Mouse (Mus musculus) heart, postnatal 14 days (tissue): ENCODE results near the gene Hoxa1. TPM values are rescaled to one million over a fixed set of nuclear protein-coding genes. Genes with fewer than 3 reads are reported as not detected.

Experiments used
- DNase-seq, 2 experiments: peaks; one replicate each; pipeline ENCODE4 v3.0.0; 2021 to 2022
- intact Hi-C: fragments of 180-260 bp; cut with DNase I; formaldehyde crosslinking; loops from one replicate; pipeline ENCODE4 v1.15.1; 2025
- total RNA-seq, 2 experiments: library from RNA; stranded (reverse); gene quantifications; 2 replicates each; pipeline ENCODE4 v1.2.3; 2021

The Hoxa1 gene
- total RNA-seq, 2 experiments from 2014 or later, result 0.15 to 0.22 TPM

- no peak for DNase-seq
- intact Hi-C loops, result no loop called here
Measured at GRCm38 (mm10) chr6:52174968-52175751, 17.0 kb upstream of the Hoxa1 start.

- intact Hi-C loops, result no loop called here
Measured at GRCm38 (mm10) chr6:52173648-52174047, 15.5 kb upstream of the Hoxa1 start.

GRCm38 (mm10) chr6:52172501-52172900 lies 14.4 kb upstream of the Hoxa1 start:
- intact Hi-C loops, result no loop called here
- peak in 1 of 2 experiments; percentile 71 for DNase-seq

More at GRCm38 (mm10) chr6:52173648-52174047, 15.5 kb upstream of the Hoxa1 start:
- DNase-seq, result no peak

GRCm38 (mm10) chr6:52171938-52172337 lies 13.8 kb upstream of the Hoxa1 start:
- no peak for DNase-seq
- intact Hi-C loops, result no loop called here

- intact Hi-C loops, result no loop called here
Measured at GRCm38 (mm10) chr6:52171331-52171730, 13.2 kb upstream of the Hoxa1 start.

GRCm38 (mm10) chr6:52170898-52171223 lies 12.7 kb upstream of the Hoxa1 start:
- no peak for DNase-seq
- intact Hi-C loops, result no loop called here

More at GRCm38 (mm10) chr6:52171331-52171730, 13.2 kb upstream of the Hoxa1 start:
- DNase-seq, result no peak

GRCm38 (mm10) chr6:52170166-52170897 lies 12.2 kb upstream of the Hoxa1 start:
- DNase-seq, result no peak
- intact Hi-C loops, result no loop called here

GRCm38 (mm10) chr6:52169499-52170165 lies 11.5 kb upstream of the Hoxa1 start:
- intact Hi-C loops, result loop anchor here (5.0 kb wide), 1 partner anchor 987 kb away; no protein-coding TSS in a partner anchor
- no peak for DNase-seq

- intact Hi-C loops, result loop anchor here (5.0 kb wide), 1 partner anchor 986 kb away; no protein-coding TSS in a partner anchor
- no peak for DNase-seq
Measured at GRCm38 (mm10) chr6:52168191-52169055, 10.3 kb upstream of the Hoxa1 start.

GRCm38 (mm10) chr6:52167736-52168161 lies 9.6 kb upstream of the Hoxa1 start:
- intact Hi-C loops, result loop anchor here (5.0 kb wide), 1 partner anchor 985 kb away; no protein-coding TSS in a partner anchor
- no peak for DNase-seq

- intact Hi-C loops, result loop anchor here (5.0 kb wide), 1 partner anchor 985 kb away; no protein-coding TSS in a partner anchor
- no peak for DNase-seq
Measured at GRCm38 (mm10) chr6:52167176-52167575, 9.1 kb upstream of the Hoxa1 start.

GRCm38 (mm10) chr6:52166431-52167077 lies 8.4 kb upstream of the Hoxa1 start:
- intact Hi-C loops, result loop anchor here (5.0 kb wide), 1 partner anchor 984 kb away; no protein-coding TSS in a partner anchor
- DNase-seq, result no peak

GRCm38 (mm10) chr6:52165441-52166370 lies 7.6 kb upstream of the Hoxa1 start:
- intact Hi-C loops, result loop anchor here (5.0 kb wide), 1 partner anchor 983 kb away; no protein-coding TSS in a partner anchor
- DNase-seq, result no peak

GRCm38 (mm10) chr6:52164626-52165440 lies 6.7 kb upstream of the Hoxa1 start, which contains the start of gene Hoxa2:
TSS of gene Hoxa2 (minus strand) at chr6:52164831.
- no peak for DNase-seq
- intact Hi-C loops, result loop anchor here (5.0 kb wide), 2 partner anchors 158 to 983 kb away; no protein-coding TSS in a partner anchor

GRCm38 (mm10) chr6:52164051-52164625 lies 6.0 kb upstream of the Hoxa1 start:
- intact Hi-C loops, result loop anchor here (5.0 kb wide), 1 partner anchor 157 kb away; no protein-coding TSS in a partner anchor

GRCm38 (mm10) chr6:52163366-52164031 lies 5.4 kb upstream of the Hoxa1 start:
- no peak for DNase-seq
- intact Hi-C loops, result loop anchor here (5.0 kb wide), 1 partner anchor 156 kb away; no protein-coding TSS in a partner anchor

More at GRCm38 (mm10) chr6:52164051-52164625, 6.0 kb upstream of the Hoxa1 start:
- no peak for DNase-seq
